Mouse (Mus musculus) lung, postnatal 0 days (tissue): ENCODE measurements around the gene Abcc2.

Source experiments
- CTCF ChIP-seq: IDR thresholded peaks from 2 replicates; pipeline ENCODE4 v1.5.1; 2016; ENCODE audit warnings: antibody characterized with exemption, mild to moderate bottlenecking
- EP300 ChIP-seq: IDR thresholded peaks from 2 replicates; pipeline ENCODE4 v1.6.1; 2016; ENCODE audit warnings: antibody characterized with exemption, mild to moderate bottlenecking, control low read depth

GRCm38 (mm10) chr19:43777308-43777707 lies 4.7 kb upstream of the Abcc2 start:
- TF ChIP-seq CTCF (no peak), EP300 (no peak)
